Mouse (Mus musculus): ENCODE results near the gene Olfr433. TPM values are rescaled to one million over a fixed set of nuclear protein-coding genes. Genes with fewer than 3 reads are reported as not detected.

The Olfr433 gene
- polyA plus RNA-seq, 2 experiments from 2014 or later: not detected

Other genes with a start within 250 kb of the Olfr433 start
- 1 to 10 TPM; 1.2 to 1.5 TPM for gene Ifi211, start 127.7 kb upstream of the Olfr433 start, polyA plus RNA-seq (2017; shearing (Covaris generic))
- 100 to 1,000 TPM; 417 to 550 TPM for gene Mndal, start 98.2 kb upstream of the Olfr433 start, polyA plus RNA-seq (2017; shearing (Covaris generic))
- gene Ifi203, start 98.0 kb upstream of the Olfr433 start, polyA plus RNA-seq (2017; shearing (Covaris generic)): 100 to 1,000 TPM; 265 to 384 TPM
- not detected for gene Ifi202b, start 58.0 kb upstream of the Olfr433 start, polyA plus RNA-seq (2017; shearing (Covaris generic))
- under 1 TPM in 1 of 2 experiments, not detected in 1; 0.61 TPM for gene Ifi205, start 8.9 kb upstream of the Olfr433 start, polyA plus RNA-seq (2017; shearing (Covaris generic))
- gene Olfr432, start 8.5 kb downstream of the Olfr433 start, polyA plus RNA-seq (2017; shearing (Covaris generic)): not detected
- not detected for gene Olfr430, start 25.9 kb downstream of the Olfr433 start, polyA plus RNA-seq (2017; shearing (Covaris generic))
- not detected for gene Olfr429, start 43.6 kb downstream of the Olfr433 start, polyA plus RNA-seq (2017; shearing (Covaris generic))
- not detected for gene Olfr427, start 56.2 kb downstream of the Olfr433 start, polyA plus RNA-seq (2017; shearing (Covaris generic))
- gene Olfr231, start 80.5 kb downstream of the Olfr433 start, polyA plus RNA-seq (2017; shearing (Covaris generic)): not detected
- not detected for gene Olfr424, start 90.8 kb downstream of the Olfr433 start, polyA plus RNA-seq (2017; shearing (Covaris generic))
- not detected for gene Olfr420, start 114.9 kb downstream of the Olfr433 start, polyA plus RNA-seq (2017; shearing (Covaris generic))
- under 1 TPM in 1 of 2 experiments, not detected in 1; 0.06 TPM for gene Spta1, start 132.1 kb downstream of the Olfr433 start, polyA plus RNA-seq (2017; shearing (Covaris generic))
- not detected for gene Olfr419, start 211.4 kb downstream of the Olfr433 start, polyA plus RNA-seq (2017; shearing (Covaris generic))

Measured in CD4-positive, CD25-positive, alpha-beta regulatory T cell, adult 4 months (primary cell).